Mouse (Mus musculus) hindbrain, postnatal 0 days (tissue): ENCODE measurements around the gene Eif2b1. TPM values are rescaled to one million over a fixed set of nuclear protein-coding genes. Genes with fewer than 3 reads are reported as not detected.
A peak's percentile ranks its signal among the peaks of the same experiment; 100 is the strongest.
"Not testable (repeated sequence)": the region's sequence is repeated elsewhere in the genome, so short reads cannot be mapped to it uniquely, and the experiment has no call there.

ENCODE experiments used
- ATAC-seq: fragments of 200-750 bp; cut with Nextera tagmentation; 2 replicates; pipeline ENCODE4 v1.8.0; 2017; ENCODE audit warnings: mild to moderate bottlenecking, moderate TSS enrichment, moderate library complexity
- DNase-seq: peaks from one replicate; pipeline ENCODE4 v3.0.0-alpha.2; 2015; ENCODE audit warnings: low spot score
- H3K27ac ChIP-seq: fragments of 300-500 bp; sonication (generic); 2 replicates; pipeline ENCODE4 v1.5.1; 2014; ENCODE audit warnings: mild to moderate bottlenecking
- H3K27me3 ChIP-seq: fragments of 300-500 bp; sonication (generic); 2 replicates; pipeline ENCODE4 v1.6.1; 2014; ENCODE audit warnings: low read length, mixed read lengths; ENCODE audit not compliant: insufficient read depth
- H3K36me3 ChIP-seq: fragments of 300-500 bp; sonication (generic); 2 replicates; pipeline ENCODE4 v1.6.1; 2014; ENCODE audit warnings: low read length, mixed read lengths; ENCODE audit not compliant: insufficient read depth
- H3K4me1 ChIP-seq: fragments of 300-500 bp; sonication (generic); 2 replicates; pipeline ENCODE4 v1.6.1; 2014; ENCODE audit warnings: antibody characterized with exemption, low read length, mixed read lengths; ENCODE audit not compliant: insufficient read depth
- H3K4me2 ChIP-seq: fragments of 300-500 bp; sonication (generic); 2 replicates; pipeline ENCODE4 v1.6.1; 2014; ENCODE audit warnings: low read depth, mild to moderate bottlenecking, low read length, moderate library complexity, mixed read lengths
- H3K4me3 ChIP-seq: fragments of 300-500 bp; sonication (generic); 2 replicates; pipeline ENCODE4 v1.5.1; 2014; ENCODE audit warnings: low read length
- H3K9ac ChIP-seq: fragments of 300-500 bp; sonication (generic); replicated peaks from 2 replicates; pipeline ENCODE4 v1.6.1; 2014; ENCODE audit warnings: mild to moderate bottlenecking, low read length, moderate library complexity, mixed read lengths
- H3K9me3 ChIP-seq: fragments of 300-500 bp; sonication (generic); 2 replicates; pipeline ENCODE4 v1.6.1; 2016; ENCODE audit warnings: low read length, mixed read lengths
- CTCF ChIP-seq: IDR thresholded peaks from 2 replicates; pipeline ENCODE4 v1.5.1; 2016; ENCODE audit warnings: antibody characterized with exemption, control low read depth, low read depth
- WGBS: fragments of 180-500 bp; shearing (Covaris S2); extraction: QIAGEN DNeasy Blood & Tissue Kit; methylation state at CpG from one replicate; pipeline ENCODE4 v1.1.7; 2014; 5-methylcytosine and 5-hydroxymethylcytosine counted together
- polyA plus RNA-seq: library from polyadenylated mRNA; unstranded; fragments of >200 nt; fragmentation: Nextera tagmentation; extraction: Ambion mirVana; gene quantifications from 2 replicates; pipeline ENCODE4 v1.2.1, GENCODE M21; 2015
- total RNA-seq: library from RNA; depleted of rRNA; stranded (reverse); fragments of >200 nt; gene quantifications from 2 replicates; pipeline ENCODE4 v1.2.3, GENCODE M21; 2014

The Eif2b1 gene
- total and polyA plus RNA-seq, 2 experiments from 2014 or later = 31.7 to 56.8 TPM

DNA sequence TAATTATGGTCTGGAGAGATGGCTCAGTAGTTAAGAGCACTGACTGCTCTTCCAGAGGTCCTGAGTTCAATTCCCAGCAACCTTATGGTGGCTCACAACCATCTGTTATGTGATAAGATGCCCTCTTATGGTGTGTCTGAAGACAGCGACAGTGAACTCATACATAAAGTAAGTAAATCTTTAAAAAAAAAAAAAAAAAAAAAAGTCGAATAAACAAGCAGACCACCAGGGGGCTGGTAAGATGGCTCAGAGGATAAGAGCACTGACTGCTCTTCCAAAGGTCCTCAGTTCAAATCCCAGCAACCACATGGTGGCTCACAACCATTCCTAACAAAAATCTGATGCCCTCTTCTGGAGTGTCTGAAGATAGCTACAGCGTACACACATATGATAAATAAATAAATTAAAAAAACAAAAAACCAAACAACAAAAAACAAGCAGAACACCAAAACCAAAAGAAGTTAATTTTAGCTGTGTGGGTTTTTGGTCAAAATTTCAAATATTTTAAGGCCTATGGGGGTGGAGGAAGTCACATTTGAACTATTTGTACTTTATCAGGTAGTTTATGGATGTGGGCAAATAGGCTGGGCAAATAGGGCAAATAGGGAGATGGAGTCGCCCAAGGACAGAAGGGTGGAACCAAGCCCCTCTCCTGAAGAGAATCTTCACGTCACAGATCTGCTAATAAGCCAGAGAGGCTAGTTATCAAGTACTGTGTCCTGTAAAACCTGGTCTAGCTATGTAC lies 27.4 kb downstream of the Eif2b1 start:
- H3K27ac ChIP-seq = peak overlapping the region; percentile 80; the same call in 1 of the 2 replicates

DNA sequence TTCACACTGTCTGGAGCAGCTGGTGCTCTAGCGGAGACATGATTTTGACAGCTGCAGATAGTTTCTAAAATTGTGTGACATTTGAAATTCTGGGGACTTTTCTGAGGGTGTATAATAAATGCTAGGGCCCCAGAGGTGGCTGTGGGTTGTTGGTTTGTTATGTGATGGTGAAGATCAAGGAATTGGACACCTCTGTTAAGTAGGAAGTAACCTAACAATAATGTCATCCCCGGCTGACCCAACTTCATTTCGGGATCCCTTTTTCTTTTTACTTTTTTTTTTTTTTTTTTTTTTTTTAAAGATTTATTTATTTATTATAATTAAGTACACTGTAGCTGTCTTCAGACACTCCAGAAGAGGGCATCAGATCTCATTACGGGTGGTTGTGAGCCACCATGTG lies 28.2 kb downstream of the Eif2b1 start:
- not testable (repeated sequence) for H3K4me1 ChIP-seq, H3K9me3 ChIP-seq, H3K27me3 ChIP-seq, ATAC-seq, H3K4me3 ChIP-seq, DNase-seq, H3K9ac ChIP-seq, H3K27ac ChIP-seq, H3K4me2 ChIP-seq
- 84% methylated on average over 4 of the region's 4 CpGs for WGBS
- peaks cover 43% of the 10 kb centered on the region for H3K36me3 ChIP-seq

More for the DNA sequence above, 27.4 kb downstream of the Eif2b1 start:
- 30% methylated on average over 5 of the region's 5 CpGs for WGBS
- not testable (repeated sequence) for H3K9ac ChIP-seq, H3K4me1 ChIP-seq, H3K9me3 ChIP-seq, ATAC-seq, DNase-seq, H3K27me3 ChIP-seq
- H3K36me3 ChIP-seq = peaks cover 40% of the 10 kb centered on the region
- TF ChIP-seq CTCF = peak; percentile 40
- H3K4me3 ChIP-seq = peak overlapping the region; percentile 60; the same call in 1 of the 2 replicates
- peak overlapping the region; percentile 74 for H3K4me2 ChIP-seq

DNA sequence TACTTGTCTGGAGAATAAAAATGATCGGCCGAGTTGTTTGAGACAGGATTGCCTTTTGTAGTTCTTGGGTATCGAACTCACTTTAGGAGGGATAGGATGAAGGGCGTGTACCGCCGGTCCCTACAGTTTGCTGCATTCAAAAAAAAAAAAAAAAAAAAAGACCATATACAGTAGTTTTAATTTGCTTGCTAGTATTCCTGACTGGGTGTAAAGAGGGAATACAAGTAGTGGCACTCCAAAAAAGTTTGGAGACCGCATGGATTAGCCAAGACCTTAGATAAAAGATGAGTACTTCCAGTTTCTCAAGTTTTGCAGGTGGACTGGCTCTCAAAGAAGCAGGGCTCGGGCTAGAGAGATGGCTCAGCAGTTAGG lies 37.3 kb downstream of the Eif2b1 start:
- 16% methylated on average over 8 of the region's 8 CpGs for WGBS
- ATAC-seq = no peak
- H3K27me3 ChIP-seq = no peaks in the 10 kb centered on the region
- peak overlapping the region; percentile 68 for H3K4me2 ChIP-seq
- no peaks in the 10 kb centered on the region for H3K9me3 ChIP-seq
- H3K4me3 ChIP-seq = peak overlapping the region; percentile 63
- DNase-seq = no peak
- H3K36me3 ChIP-seq = peaks cover 20% of the 10 kb centered on the region
- H3K4me1 ChIP-seq = no peaks in the 10 kb centered on the region; the same call in 1 of the 2 replicates
- no peak for TF ChIP-seq CTCF
- H3K27ac ChIP-seq = no peak overlapping the region; the same call in 1 of the 2 replicates
- peak overlapping the region; percentile 66 for H3K9ac ChIP-seq

DNA sequence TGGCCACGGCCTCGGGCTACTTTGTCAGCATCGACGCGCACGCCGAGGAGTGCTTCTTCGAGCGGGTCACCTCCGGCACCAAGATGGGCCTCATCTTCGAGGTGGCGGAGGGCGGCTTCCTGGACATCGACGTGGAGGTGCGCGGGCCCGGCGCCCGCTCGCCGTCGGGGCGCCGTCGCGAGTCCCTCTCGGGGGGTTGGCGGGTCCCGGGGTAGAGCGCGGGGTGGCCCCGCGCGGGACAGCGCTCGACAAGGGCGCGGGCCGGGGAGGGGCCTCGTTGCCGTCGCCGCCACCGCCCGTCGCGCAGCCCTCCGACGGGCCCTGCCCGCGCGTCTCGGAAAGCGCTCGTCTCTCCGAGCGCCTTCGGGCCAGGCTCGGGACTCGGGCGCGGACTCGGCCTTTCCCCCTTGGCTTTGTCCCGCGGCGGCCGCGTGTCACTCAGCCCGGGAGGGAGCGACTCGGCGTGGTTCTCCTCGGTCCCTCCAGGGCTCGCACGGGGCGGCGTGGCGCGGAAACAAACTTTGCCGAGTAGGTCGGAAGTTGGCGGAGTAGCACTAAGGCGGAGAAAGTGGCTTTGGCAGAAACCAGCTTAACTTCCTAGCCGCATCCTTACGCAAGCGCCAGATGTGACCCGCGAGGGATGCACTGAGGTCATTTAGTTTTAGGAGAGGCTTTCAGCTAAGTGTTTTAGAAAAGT lies 37.9 kb downstream of the Eif2b1 start:
- peak overlapping the region; percentile 66 for H3K9ac ChIP-seq
- H3K4me2 ChIP-seq = peak overlapping the region; percentile 68
- H3K9me3 ChIP-seq = no peaks in the 10 kb centered on the region
- ATAC-seq (peak; percentile 79), DNase-seq (peak; percentile 75)
- WGBS = under 1% methylated on average over 69 of the region's 89 CpGs
- H3K36me3 ChIP-seq = peaks cover 15% of the 10 kb centered on the region; the same call in 1 of the 2 replicates
- H3K27ac ChIP-seq = peak overlapping the region; percentile 78
- TF ChIP-seq CTCF = no peak
- no peaks in the 10 kb centered on the region for H3K27me3 ChIP-seq
- H3K4me3 ChIP-seq = peak overlapping the region; percentile 63
- no peaks in the 10 kb centered on the region; the same call in 1 of the 2 replicates for H3K4me1 ChIP-seq

DNA sequence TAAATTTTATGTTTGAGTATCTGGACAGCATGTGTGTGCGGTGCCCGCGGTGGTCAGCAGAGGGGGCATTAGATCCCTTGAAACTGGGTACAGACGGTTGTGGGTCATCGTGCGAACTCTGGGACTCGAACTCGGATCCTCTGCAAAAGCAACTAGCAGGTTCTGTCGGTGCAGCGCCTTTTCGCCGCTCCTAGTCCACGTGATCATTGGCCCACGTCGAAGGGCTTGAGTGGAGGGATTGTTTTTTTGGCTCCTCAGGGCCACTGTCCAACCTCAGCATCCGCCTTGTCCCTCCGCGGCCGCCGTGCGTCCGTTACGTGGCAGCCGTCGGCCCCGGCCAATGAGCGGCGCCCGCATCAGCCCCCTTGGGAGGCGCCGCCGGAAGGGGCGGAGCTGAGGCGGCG lies 38.5 kb downstream of the Eif2b1 start, which contains the start of gene Tmed2:
Gene Tmed2 (plus strand): TSS at position 313 of the 404 bp plus-strand sequence.
- peak within 1 kb of the TSS; percentile 78 for H3K27ac ChIP-seq

DNA sequence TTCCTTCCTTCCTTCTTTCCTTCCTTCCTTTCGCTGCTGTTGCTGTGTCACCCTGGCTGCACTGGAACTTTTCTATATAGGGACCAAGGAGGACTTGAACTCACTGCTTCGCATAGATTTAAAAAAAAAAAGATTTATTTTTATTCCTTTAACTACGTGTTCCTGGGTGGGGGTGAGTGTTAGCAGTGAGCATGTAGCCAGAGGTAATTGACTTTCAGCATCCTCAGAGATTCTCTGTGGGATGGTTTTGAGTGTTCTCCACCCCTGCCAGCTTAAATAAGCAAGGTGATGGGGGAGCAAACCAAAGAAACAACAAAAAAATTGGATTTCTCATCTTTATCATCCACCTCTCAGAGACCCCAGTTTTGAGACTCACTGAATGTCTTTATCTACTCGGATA lies 39.0 kb downstream of the Eif2b1 start:
- peak overlapping the region; percentile 78 for H3K27ac ChIP-seq
- no peaks in the 10 kb centered on the region; the same call in 1 of the 2 replicates for H3K4me1 ChIP-seq
- H3K9me3 ChIP-seq = no peaks in the 10 kb centered on the region
- TF ChIP-seq CTCF = no peak
- no peaks in the 10 kb centered on the region for H3K27me3 ChIP-seq
- no peak overlapping the region; the same call in 1 of the 2 replicates for H3K9ac ChIP-seq
- no peak for ATAC-seq
- H3K4me2 ChIP-seq = peak overlapping the region; percentile 48
- no peak for DNase-seq
- peaks cover 6% of the 10 kb centered on the region; the same call in 1 of the 2 replicates for H3K36me3 ChIP-seq
- H3K4me3 ChIP-seq = peak overlapping the region; percentile 63; the same call in 1 of the 2 replicates
- 75% methylated on average over 4 of the region's 4 CpGs for WGBS

More for the DNA sequence above, 38.5 kb downstream of the Eif2b1 start, which contains the start of gene Tmed2:
- WGBS = under 1% methylated on average over 33 of the region's 35 CpGs
- DNase-seq = peak; percentile 99
- peak; percentile 97 for ATAC-seq
- Histone ChIP-seq H3K4me1 (no peaks in the 10 kb centered on the region; the same call in 1 of the 2 replicates), H3K27me3 (no peaks in the 10 kb centered on the region), H3K4me2 (peak within 1 kb of the TSS; percentile 68), H3K9me3 (no peaks in the 10 kb centered on the region), H3K36me3 (peaks cover 11% of the 10 kb centered on the region; the same call in 1 of the 2 replicates), H3K4me3 (peak within 1 kb of the TSS; percentile 63), H3K9ac (peak within 1 kb of the TSS; percentile 66)
- peak; percentile 53 for TF ChIP-seq CTCF
